Mouse (Mus musculus) ES-Bruce4 (cell line): ENCODE data around the gene Wdr1.

Source experiments
- CTCF ChIP-seq: IDR thresholded peaks from one replicate; pipeline ENCODE4 v1.8.1; 2011; ENCODE audit warnings: low read depth, low read length
- EP300 ChIP-seq: IDR thresholded peaks from 2 replicates; pipeline ENCODE4 v1.6.1; 2011; ENCODE audit warnings: low read depth, low read length; ENCODE audit not compliant: insufficient read depth

- TF ChIP-seq CTCF (no peak), EP300 (no peak)
Measured at GRCm38 (mm10) chr5:38509568-38509967, 53.5 kb downstream of the Wdr1 start.
